Mouse (Mus musculus): ENCODE data around the gene Nab2. TPM values are rescaled to one million over a fixed set of nuclear protein-coding genes. Genes with fewer than 3 reads are reported as not detected.

Nab2 gene
- polyA plus RNA-seq, 1 experiment: 79.2 TPM

- Histone ChIP-seq H3K4me3 (ENCODE audit: control insufficient read depth, insufficient read depth, low read length) (no peak overlapping the region), H3K4me1 (replicated peaks; ENCODE audit: control insufficient read depth, insufficient read depth, low read length) (peaks cover 27% of the 10 kb centered on the region), H3K27me3 (ENCODE audit: control insufficient read depth, insufficient read depth, low read length) (no peaks in the 10 kb centered on the region), H3K36me3 (ENCODE audit: control insufficient read depth, insufficient read depth, low read length) (no peaks in the 10 kb centered on the region), H3K27ac (ENCODE audit: control insufficient read depth, insufficient read depth, low read length) (no peak overlapping the region)
- TF ChIP-seq CTCF (IDR thresholded peaks at IDR 0.05; ENCODE audit: borderline replicate concordance, control insufficient read depth, extremely low read depth, insufficient read depth, low read length, poor library complexity) (no peak), POLR2A (IDR thresholded peaks at IDR 0.05; ENCODE audit: control insufficient read depth, extremely low read depth, insufficient read depth, low read length, poor library complexity) (no peak)
- 91% methylated on average over 4 of the region's 4 CpGs for WGBS
- no peak for DNase-seq
Observed at GRCm38 (mm10) chr10:127617294-127617693, 51.1 kb downstream of the Nab2 start.

- DNase-seq: no peak
- Histone ChIP-seq H3K27me3 (ENCODE audit: control insufficient read depth, insufficient read depth, low read length) (no peaks in the 10 kb centered on the region), H3K27ac (ENCODE audit: control insufficient read depth, insufficient read depth, low read length) (no peak overlapping the region), H3K36me3 (ENCODE audit: control insufficient read depth, insufficient read depth, low read length) (no peaks in the 10 kb centered on the region), H3K4me3 (ENCODE audit: control insufficient read depth, insufficient read depth, low read length) (no peak overlapping the region), H3K4me1 (replicated peaks; ENCODE audit: control insufficient read depth, insufficient read depth, low read length) (peaks cover 18% of the 10 kb centered on the region)
- TF ChIP-seq POLR2A (IDR thresholded peaks at IDR 0.05; ENCODE audit: control insufficient read depth, extremely low read depth, insufficient read depth, low read length, poor library complexity): no peak
- TF ChIP-seq CTCF (IDR thresholded peaks at IDR 0.05; ENCODE audit: borderline replicate concordance, control insufficient read depth, extremely low read depth, insufficient read depth, low read length, poor library complexity): no peak
- WGBS: 91% methylated on average over 7 of the region's 7 CpGs
Observed at GRCm38 (mm10) chr10:127616261-127616679, 52.1 kb downstream of the Nab2 start.

DNA sequence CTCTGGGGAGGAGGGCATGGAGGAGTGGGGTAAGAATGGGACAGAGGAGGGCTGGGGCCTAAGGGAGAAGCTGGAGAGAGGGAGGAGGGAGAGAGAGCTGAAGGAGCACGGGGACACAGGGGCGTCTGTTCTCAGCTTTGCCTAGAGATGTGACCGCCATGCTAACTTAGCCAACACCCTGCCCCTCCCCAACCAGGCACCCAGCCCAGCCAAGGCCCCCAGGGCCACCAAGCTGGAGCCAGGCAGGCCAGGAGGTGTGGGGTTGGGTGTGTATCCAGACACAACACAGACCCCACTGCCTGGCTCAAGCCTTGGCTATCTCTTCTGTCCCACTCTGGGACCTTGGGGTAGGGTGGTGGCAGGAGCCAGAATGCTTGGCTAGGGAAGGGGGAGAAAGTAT is 52.8 kb downstream of the Nab2 start:
- H3K4me1 ChIP-seq (replicated peaks; ENCODE audit: control insufficient read depth, insufficient read depth, low read length): peaks cover 16% of the 10 kb centered on the region
- H3K36me3 ChIP-seq (ENCODE audit: control insufficient read depth, insufficient read depth, low read length): no peaks in the 10 kb centered on the region
- H3K4me3 ChIP-seq (ENCODE audit: control insufficient read depth, insufficient read depth, low read length): no peak overlapping the region
- no peak for TF ChIP-seq POLR2A (IDR thresholded peaks at IDR 0.05; ENCODE audit: control insufficient read depth, extremely low read depth, insufficient read depth, low read length, poor library complexity)
- TF ChIP-seq CTCF (IDR thresholded peaks at IDR 0.05; ENCODE audit: borderline replicate concordance, control insufficient read depth, extremely low read depth, insufficient read depth, low read length, poor library complexity): no peak
- no peaks in the 10 kb centered on the region for H3K27me3 ChIP-seq (ENCODE audit: control insufficient read depth, insufficient read depth, low read length)
- DNase-seq: no peak
- WGBS: 94% methylated on average over 3 of the region's 3 CpGs
- H3K27ac ChIP-seq (ENCODE audit: control insufficient read depth, insufficient read depth, low read length): no peak overlapping the region

DNA sequence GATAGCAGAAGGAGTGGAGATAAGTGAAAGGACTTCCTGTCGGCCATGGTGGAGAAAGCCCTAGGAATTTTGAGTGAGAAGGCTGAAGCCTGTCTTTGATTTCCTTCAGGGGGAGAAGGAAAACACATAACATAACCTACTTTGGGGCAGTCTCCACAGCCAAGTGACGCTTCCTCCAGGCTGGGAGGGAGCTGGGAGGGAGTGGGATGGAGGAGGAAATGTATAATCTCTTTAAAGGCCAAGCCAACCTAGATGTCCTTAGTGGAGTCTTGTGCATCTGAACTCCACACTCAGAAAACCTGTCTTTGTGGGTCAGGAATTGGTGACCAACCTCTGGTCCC is 53.4 kb downstream of the Nab2 start:
- no peak for DNase-seq
- WGBS: 79% methylated on average over 2 of the region's 2 CpGs
- Histone ChIP-seq H3K36me3 (ENCODE audit: control insufficient read depth, insufficient read depth, low read length) (no peaks in the 10 kb centered on the region), H3K27ac (ENCODE audit: control insufficient read depth, insufficient read depth, low read length) (no peak overlapping the region), H3K27me3 (ENCODE audit: control insufficient read depth, insufficient read depth, low read length) (no peaks in the 10 kb centered on the region), H3K4me1 (replicated peaks; ENCODE audit: control insufficient read depth, insufficient read depth, low read length) (peaks cover 15% of the 10 kb centered on the region), H3K4me3 (ENCODE audit: control insufficient read depth, insufficient read depth, low read length) (no peak overlapping the region)
- no peak for TF ChIP-seq POLR2A (IDR thresholded peaks at IDR 0.05; ENCODE audit: control insufficient read depth, extremely low read depth, insufficient read depth, low read length, poor library complexity)
- TF ChIP-seq CTCF (IDR thresholded peaks at IDR 0.05; ENCODE audit: borderline replicate concordance, control insufficient read depth, extremely low read depth, insufficient read depth, low read length, poor library complexity): no peak

DNA sequence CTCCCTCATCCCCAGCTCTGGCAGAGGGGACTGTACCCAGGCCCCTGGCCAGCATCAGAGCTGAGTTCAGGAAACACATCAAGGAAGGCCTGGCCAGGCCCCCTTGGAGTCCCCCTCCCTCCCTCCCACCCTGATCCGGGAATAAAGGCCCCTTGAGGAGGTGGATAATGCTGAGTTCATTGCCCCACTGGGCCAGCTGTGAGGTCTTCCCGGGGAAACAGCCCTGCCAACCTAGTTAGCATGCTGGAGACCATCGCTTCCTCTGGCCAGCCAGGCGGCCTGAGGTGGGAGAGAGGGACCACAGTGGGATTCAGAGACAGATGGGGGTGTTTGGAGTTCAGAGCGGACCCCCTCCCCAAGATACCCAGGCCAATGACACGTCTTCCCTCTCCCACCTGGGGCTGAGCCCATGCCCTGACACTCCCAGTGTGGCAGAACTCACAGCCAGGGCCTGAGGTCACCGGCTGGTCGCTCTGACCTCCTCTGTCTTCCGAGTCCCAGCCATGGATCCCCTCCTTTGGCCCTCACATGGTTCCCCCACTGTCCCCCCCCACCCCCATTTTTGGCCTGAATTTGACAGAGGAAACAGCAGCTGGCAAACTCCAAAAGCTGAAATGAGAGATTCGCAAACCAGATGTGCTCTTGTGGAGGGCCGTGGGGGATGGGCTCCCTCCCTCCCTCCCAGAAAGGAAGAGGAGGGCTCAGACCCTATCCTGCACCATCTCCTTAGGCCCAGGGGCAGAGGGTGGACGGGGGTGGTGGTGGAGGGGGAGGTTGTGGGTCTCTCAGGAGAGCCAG is 53.9 kb downstream of the Nab2 start:
- Histone ChIP-seq H3K4me1 (replicated peaks; ENCODE audit: control insufficient read depth, insufficient read depth, low read length) (peaks cover 15% of the 10 kb centered on the region), H3K27me3 (ENCODE audit: control insufficient read depth, insufficient read depth, low read length) (no peaks in the 10 kb centered on the region), H3K27ac (ENCODE audit: control insufficient read depth, insufficient read depth, low read length) (no peak overlapping the region), H3K36me3 (ENCODE audit: control insufficient read depth, insufficient read depth, low read length) (no peaks in the 10 kb centered on the region), H3K4me3 (ENCODE audit: control insufficient read depth, insufficient read depth, low read length) (no peak overlapping the region)
- TF ChIP-seq POLR2A (IDR thresholded peaks at IDR 0.05; ENCODE audit: control insufficient read depth, extremely low read depth, insufficient read depth, low read length, poor library complexity): no peak
- 56% methylated on average over 12 of the region's 12 CpGs for WGBS
- no peak for DNase-seq

DNA sequence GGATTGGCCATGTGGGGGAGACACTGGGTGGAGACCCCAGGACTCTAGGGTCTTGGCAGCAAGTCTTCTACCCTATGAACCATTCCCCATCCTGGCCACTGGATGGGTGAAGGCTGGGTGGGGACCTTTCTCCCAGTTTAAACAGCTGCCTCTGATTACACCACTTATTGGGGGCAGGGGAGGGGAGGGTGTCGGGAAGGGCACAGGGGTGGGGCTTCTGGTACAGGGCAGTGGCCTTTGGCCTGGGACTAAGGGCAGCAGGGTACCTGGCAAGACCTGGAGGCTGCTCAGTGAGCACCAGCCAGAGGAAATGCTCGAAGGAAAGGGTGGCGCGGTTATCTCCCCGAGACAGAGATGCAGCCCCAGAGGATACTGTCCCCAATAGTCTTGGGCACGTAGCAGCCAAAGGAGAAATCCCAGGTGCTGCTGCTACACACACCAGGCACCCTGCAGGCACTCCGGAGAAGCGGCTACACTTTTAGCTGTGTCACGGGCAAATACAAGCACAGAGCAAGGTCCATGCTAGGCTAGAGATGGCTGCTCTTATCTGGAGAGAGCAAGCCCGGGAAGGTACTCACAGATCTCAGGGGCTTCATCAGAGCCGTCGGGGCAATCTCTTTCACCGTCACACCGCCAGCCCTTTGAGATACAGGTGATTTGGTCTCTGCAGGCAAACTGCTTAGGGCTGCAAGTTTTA is 56.1 kb downstream of the Nab2 start:
- Histone ChIP-seq H3K4me1 (replicated peaks; ENCODE audit: control insufficient read depth, insufficient read depth, low read length) (peaks cover 15% of the 10 kb centered on the region), H3K27ac (ENCODE audit: control insufficient read depth, insufficient read depth, low read length) (no peak overlapping the region), H3K4me3 (ENCODE audit: control insufficient read depth, insufficient read depth, low read length) (no peak overlapping the region), H3K36me3 (ENCODE audit: control insufficient read depth, insufficient read depth, low read length) (no peaks in the 10 kb centered on the region), H3K27me3 (ENCODE audit: control insufficient read depth, insufficient read depth, low read length) (no peaks in the 10 kb centered on the region)
- no peak for DNase-seq
- WGBS: 94% methylated on average over 14 of the region's 14 CpGs
- TF ChIP-seq CTCF (IDR thresholded peaks at IDR 0.05; ENCODE audit: borderline replicate concordance, control insufficient read depth, extremely low read depth, insufficient read depth, low read length, poor library complexity): no peak

Other genes starting within 250 kb of the Nab2 start
- 2.2 and 3.9 TPM in 2 replicates for gene Stac3, start 166.9 kb downstream of the Nab2 start, polyA plus RNA-seq (2012; rRNA removed)
- gene Ndufa4l2, start 153.6 kb downstream of the Nab2 start, polyA plus RNA-seq (2012; rRNA removed): 6.2 and 13.5 TPM in 2 replicates
- 171 and 198 TPM in 2 replicates for gene Shmt2, start 146.1 kb downstream of the Nab2 start, polyA plus RNA-seq (2012; rRNA removed)
- gene Nxph4, start 134.0 kb downstream of the Nab2 start, polyA plus RNA-seq (2012; rRNA removed): 0.06 and 0.20 TPM in 2 replicates
- 35.3 and 40.3 TPM in 2 replicates for gene Lrp1, start 47.4 kb downstream of the Nab2 start, polyA plus RNA-seq (2012; rRNA removed)
- 168 and 185 TPM in 2 replicates for gene Stat6, start 25.6 kb downstream of the Nab2 start, polyA plus RNA-seq (2012; rRNA removed)
- gene Nemp1, start 1.7 kb downstream of the Nab2 start, polyA plus RNA-seq (2012; rRNA removed): 14.2 and 15.0 TPM in 2 replicates
- gene Myo1a, start 36.6 kb upstream of the Nab2 start, polyA plus RNA-seq (2012; rRNA removed): 1.6 and 1.8 TPM in 2 replicates
- 4.3 and 4.5 TPM in 2 replicates for gene Tac2, start 55.9 kb upstream of the Nab2 start, polyA plus RNA-seq (2012; rRNA removed)
- gene Zbtb39, start 71.0 kb upstream of the Nab2 start, polyA plus RNA-seq (2012; rRNA removed): 7.4 and 8.3 TPM in 2 replicates
- 2.3 and 2.4 TPM in 2 replicates for gene Gpr182, start 83.2 kb upstream of the Nab2 start, polyA plus RNA-seq (2012; rRNA removed)
- gene Rdh1, start 91.2 kb upstream of the Nab2 start, polyA plus RNA-seq (2012; rRNA removed): 0.04 and 0.08 TPM in 2 replicates
- gene Rdh16f1, start 91.2 kb upstream of the Nab2 start, polyA plus RNA-seq (2012; rRNA removed): 0.10 TPM in 1 of 2 replicates, not detected in the other
- 0.14 and 0.20 TPM in 2 replicates for gene Rdh9, start 107.8 kb upstream of the Nab2 start, polyA plus RNA-seq (2012; rRNA removed)
- 0.03 and 0.14 TPM in 2 replicates for gene Rdh16, start 132.6 kb upstream of the Nab2 start, polyA plus RNA-seq (2012; rRNA removed)
- gene Rdh19, start 181.4 kb upstream of the Nab2 start, polyA plus RNA-seq (2012; rRNA removed): not detected in 2 replicates
- 0.32 TPM in 1 of 2 replicates, not detected in the other for gene Rdh16f2, start 197.9 kb upstream of the Nab2 start, polyA plus RNA-seq (2012; rRNA removed)
- gene Rdh7, start 220.2 kb upstream of the Nab2 start, polyA plus RNA-seq (2012; rRNA removed): 0.11 and 1.7 TPM in 2 replicates
- gene Sdr9c7, start 229.9 kb upstream of the Nab2 start, polyA plus RNA-seq (2012; rRNA removed): 0.52 and 1.3 TPM in 2 replicates